Mouse (Mus musculus) hindbrain, postnatal 0 days (tissue): ENCODE results near the gene Ngdn. TPM values are rescaled to one million over a fixed set of nuclear protein-coding genes. Genes with fewer than 3 reads are reported as not detected.
"Not testable (repeated sequence)": the region's sequence is repeated elsewhere in the genome, so short reads cannot be mapped to it uniquely, and the experiment has no call there.

ENCODE experiments used
- ATAC-seq: fragments of 200-750 bp; cut with Nextera tagmentation; 2 replicates; pipeline ENCODE4 v1.8.0; 2017; ENCODE audit warnings: mild to moderate bottlenecking, moderate TSS enrichment, moderate library complexity
- DNase-seq: peaks from one replicate; pipeline ENCODE4 v3.0.0-alpha.2; 2015; ENCODE audit warnings: low spot score
- H3K27ac ChIP-seq: fragments of 300-500 bp; sonication (generic); 2 replicates; pipeline ENCODE4 v1.5.1; 2014; ENCODE audit warnings: mild to moderate bottlenecking
- H3K27me3 ChIP-seq: fragments of 300-500 bp; sonication (generic); 2 replicates; pipeline ENCODE4 v1.6.1; 2014; ENCODE audit warnings: low read length, mixed read lengths; ENCODE audit not compliant: insufficient read depth
- H3K36me3 ChIP-seq: fragments of 300-500 bp; sonication (generic); 2 replicates; pipeline ENCODE4 v1.6.1; 2014; ENCODE audit warnings: low read length, mixed read lengths; ENCODE audit not compliant: insufficient read depth
- H3K4me1 ChIP-seq: fragments of 300-500 bp; sonication (generic); 2 replicates; pipeline ENCODE4 v1.6.1; 2014; ENCODE audit warnings: antibody characterized with exemption, low read length, mixed read lengths; ENCODE audit not compliant: insufficient read depth
- H3K4me2 ChIP-seq: fragments of 300-500 bp; sonication (generic); 2 replicates; pipeline ENCODE4 v1.6.1; 2014; ENCODE audit warnings: low read depth, mild to moderate bottlenecking, low read length, moderate library complexity, mixed read lengths
- H3K4me3 ChIP-seq: fragments of 300-500 bp; sonication (generic); 2 replicates; pipeline ENCODE4 v1.5.1; 2014; ENCODE audit warnings: low read length
- H3K9ac ChIP-seq: fragments of 300-500 bp; sonication (generic); replicated peaks from 2 replicates; pipeline ENCODE4 v1.6.1; 2014; ENCODE audit warnings: mild to moderate bottlenecking, low read length, moderate library complexity, mixed read lengths
- H3K9me3 ChIP-seq: fragments of 300-500 bp; sonication (generic); 2 replicates; pipeline ENCODE4 v1.6.1; 2016; ENCODE audit warnings: low read length, mixed read lengths
- CTCF ChIP-seq: IDR thresholded peaks from 2 replicates; pipeline ENCODE4 v1.5.1; 2016; ENCODE audit warnings: antibody characterized with exemption, control low read depth, low read depth
- WGBS: fragments of 180-500 bp; shearing (Covaris S2); extraction: QIAGEN DNeasy Blood & Tissue Kit; methylation state at CpG from one replicate; pipeline ENCODE4 v1.1.7; 2014; 5-methylcytosine and 5-hydroxymethylcytosine counted together
- polyA plus RNA-seq: library from polyadenylated mRNA; unstranded; fragments of >200 nt; fragmentation: Nextera tagmentation; extraction: Ambion mirVana; gene quantifications from 2 replicates; pipeline ENCODE4 v1.2.1, GENCODE M21; 2015
- total RNA-seq: library from RNA; depleted of rRNA; stranded (reverse); fragments of >200 nt; gene quantifications from 2 replicates; pipeline ENCODE4 v1.2.3, GENCODE M21; 2014

The Ngdn gene
- total and polyA plus RNA-seq, 2 experiments from 2014 or later: 25.4 to 53.2 TPM

DNA sequence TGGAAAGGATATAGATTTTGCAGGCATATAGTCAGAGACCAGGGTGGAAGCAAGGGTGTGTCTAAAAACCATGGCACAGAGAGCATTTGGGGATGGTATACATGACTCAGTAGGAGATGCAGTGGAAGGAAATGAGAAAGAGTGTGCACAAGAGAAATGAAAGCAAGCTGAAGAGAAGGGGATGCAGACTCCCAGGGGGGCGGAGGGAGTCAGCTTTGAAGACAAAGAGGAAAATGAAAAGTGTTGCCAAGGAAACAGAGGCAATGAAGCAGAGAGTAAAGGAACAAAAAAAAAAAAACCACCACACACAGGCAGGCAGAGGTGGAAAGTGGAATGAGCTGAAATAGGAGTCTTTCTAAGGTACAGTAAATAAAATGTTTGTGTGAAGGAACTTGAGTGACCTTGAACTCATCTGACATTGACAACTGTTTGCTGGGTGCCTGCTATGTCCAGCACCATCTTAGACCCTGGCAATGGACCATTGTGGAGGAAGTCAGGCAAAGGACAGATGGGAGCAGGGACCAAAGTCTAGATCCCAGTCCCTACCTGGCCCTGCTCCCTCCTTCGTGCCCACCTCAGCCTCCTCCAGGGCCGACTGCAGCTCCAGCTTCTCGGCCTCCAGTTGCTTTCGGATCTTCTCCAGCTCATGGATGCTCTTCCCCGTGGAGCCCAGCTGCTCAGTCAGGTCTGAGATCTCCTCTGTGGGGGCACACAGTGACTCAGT lies 41.0 kb upstream of the Ngdn start:
- Histone ChIP-seq H3K4me3 (no peak overlapping the region), H3K4me2 (no peak overlapping the region), H3K9me3 (no peaks in the 10 kb centered on the region), H3K9ac (no peak overlapping the region), H3K36me3 (no peaks in the 10 kb centered on the region), H3K4me1 (peaks cover 6% of the 10 kb centered on the region; the same call in 1 of the 2 replicates), H3K27me3 (no peaks in the 10 kb centered on the region), H3K27ac (peak overlapping the region; percentile 82)
- DNase-seq (peak; percentile 81), ATAC-seq (peak; percentile 74)
- WGBS: 54% methylated on average over 6 of the region's 6 CpGs
- TF ChIP-seq CTCF: no peak

DNA sequence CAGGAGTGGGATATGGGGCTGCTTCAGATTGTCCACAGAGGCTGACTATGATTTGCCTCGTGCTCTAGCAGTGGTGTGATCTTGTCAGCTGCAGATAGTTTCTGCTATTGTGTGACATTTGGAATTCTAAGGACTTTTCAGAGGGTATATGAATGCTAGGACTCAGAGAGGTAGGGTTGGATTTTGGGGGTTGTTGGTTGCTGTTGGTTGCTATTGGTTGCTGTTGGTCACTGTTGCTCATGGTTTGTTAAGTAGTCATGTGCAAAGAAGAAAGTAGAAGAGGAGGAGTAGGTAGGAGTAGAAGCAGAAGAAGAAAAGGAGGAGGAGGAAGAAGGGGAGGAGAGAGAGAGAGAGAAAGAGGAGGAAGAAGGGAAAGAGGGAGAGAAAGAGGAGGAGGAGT lies 38.6 kb upstream of the Ngdn start, which contains the start of gene Gm17428:
Gm17428 (plus strand) TSS at position 301 of the 400 bp plus-strand sequence.
- Histone ChIP-seq H3K9ac (no peak within 1 kb of the TSS), H3K4me3 (no peak within 1 kb of the TSS), H3K9me3 (no peaks in the 10 kb centered on the region), H3K36me3 (no peaks in the 10 kb centered on the region), H3K4me2 (no peak within 1 kb of the TSS), H3K27ac (no peak within 1 kb of the TSS), H3K4me1 (peaks cover 6% of the 10 kb centered on the region; the same call in 1 of the 2 replicates), H3K27me3 (no peaks in the 10 kb centered on the region)
- no peak for DNase-seq
- ATAC-seq: no peak
- no peak for TF ChIP-seq CTCF
- 72% methylated on average over 1 of the region's 1 CpGs for WGBS

DNA sequence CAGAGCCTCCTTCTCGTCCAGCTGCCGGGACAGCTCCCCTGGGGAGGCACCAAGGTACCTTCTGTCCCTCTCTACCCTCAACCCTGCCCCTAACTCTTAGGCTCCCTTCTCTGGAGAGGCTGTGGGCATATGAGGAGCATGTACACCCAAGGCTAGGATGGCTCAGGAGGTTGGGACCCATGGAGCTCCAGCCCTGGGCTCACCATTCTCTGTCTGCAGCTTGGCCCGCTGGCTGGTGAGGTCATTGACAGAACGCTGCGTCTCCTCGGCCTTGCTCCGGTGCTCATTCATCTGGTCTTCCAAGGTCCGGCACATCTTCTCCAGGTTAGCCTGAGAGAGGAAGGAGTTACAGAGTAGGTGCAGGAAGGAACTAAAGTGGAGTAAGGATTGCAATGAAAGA lies 36.6 kb upstream of the Ngdn start:
- H3K4me2 ChIP-seq: no peak overlapping the region
- 89% methylated on average over 8 of the region's 8 CpGs for WGBS
- H3K27me3 ChIP-seq: no peaks in the 10 kb centered on the region
- no peak for TF ChIP-seq CTCF
- H3K36me3 ChIP-seq: no peaks in the 10 kb centered on the region
- ATAC-seq (no peak), DNase-seq (no peak)
- H3K27ac ChIP-seq: no peak overlapping the region
- peaks cover 6% of the 10 kb centered on the region; the same call in 1 of the 2 replicates for H3K4me1 ChIP-seq
- H3K9ac ChIP-seq: no peak overlapping the region
- no peak overlapping the region for H3K4me3 ChIP-seq
- H3K9me3 ChIP-seq: no peaks in the 10 kb centered on the region

DNA sequence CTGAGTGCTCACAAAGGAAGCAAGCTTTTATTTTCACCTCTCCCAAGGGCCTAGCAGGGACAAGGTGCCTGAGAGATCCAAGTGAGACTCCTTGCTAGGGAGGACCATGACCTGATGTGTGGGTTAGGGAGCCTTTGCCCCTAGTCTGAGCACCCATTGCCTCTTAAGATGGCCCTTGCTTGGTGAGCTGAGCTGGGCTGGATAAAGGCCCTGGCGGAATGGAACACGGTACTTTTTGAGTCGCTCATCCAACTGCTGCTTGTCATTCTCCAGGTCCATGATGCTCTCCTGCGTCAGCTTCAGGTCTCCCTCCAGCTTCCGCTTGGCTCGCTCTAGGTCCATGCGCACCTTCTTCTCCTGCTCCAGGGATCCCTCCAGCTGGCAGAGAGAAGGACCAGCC lies 33.3 kb upstream of the Ngdn start:
- ATAC-seq: no peak
- H3K36me3 ChIP-seq: no peaks in the 10 kb centered on the region

DNA sequence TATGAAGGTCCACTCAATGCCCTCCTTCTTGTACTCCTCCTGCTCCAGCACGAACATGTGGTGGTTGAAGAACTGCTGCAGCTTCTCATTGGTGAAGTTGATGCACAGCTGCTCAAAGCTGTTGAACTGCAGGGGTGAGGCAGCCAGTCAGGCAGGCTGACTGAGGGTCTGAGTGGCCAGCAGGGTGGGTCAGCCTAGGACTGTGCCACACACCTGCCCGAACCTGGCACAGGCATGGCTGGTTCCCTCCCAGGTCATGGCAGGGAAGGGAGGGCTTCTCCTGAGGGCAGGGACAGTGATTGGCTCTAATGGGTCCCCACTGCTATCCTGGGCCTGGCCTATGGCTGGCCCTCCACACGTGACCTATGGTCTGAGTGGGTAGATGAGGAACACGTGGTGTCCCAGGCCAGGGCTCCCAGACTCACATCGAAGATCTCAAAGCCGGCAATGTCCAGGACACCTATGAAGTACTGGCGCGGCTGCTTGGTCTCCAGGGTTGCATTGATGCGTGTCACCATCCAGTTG lies 26.8 kb upstream of the Ngdn start:
- H3K4me3 ChIP-seq, H3K9ac ChIP-seq, H3K27ac ChIP-seq, H3K4me2 ChIP-seq, ATAC-seq, H3K36me3 ChIP-seq, H3K4me1 ChIP-seq, H3K27me3 ChIP-seq, DNase-seq, H3K9me3 ChIP-seq: not testable (repeated sequence)
- WGBS: 91% methylated on average over 9 of the region's 9 CpGs

More for the DNA sequence above, 33.3 kb upstream of the Ngdn start:
- no peak overlapping the region for H3K4me3 ChIP-seq
- H3K27ac ChIP-seq: no peak overlapping the region
- H3K9me3 ChIP-seq: no peaks in the 10 kb centered on the region
- no peaks in the 10 kb centered on the region for H3K4me1 ChIP-seq
- no peaks in the 10 kb centered on the region for H3K27me3 ChIP-seq
- TF ChIP-seq CTCF: no peak
- H3K9ac ChIP-seq: no peak overlapping the region
- DNase-seq: no peak
- no peak overlapping the region for H3K4me2 ChIP-seq
- WGBS: 100% methylated on average over 7 of the region's 7 CpGs

DNA sequence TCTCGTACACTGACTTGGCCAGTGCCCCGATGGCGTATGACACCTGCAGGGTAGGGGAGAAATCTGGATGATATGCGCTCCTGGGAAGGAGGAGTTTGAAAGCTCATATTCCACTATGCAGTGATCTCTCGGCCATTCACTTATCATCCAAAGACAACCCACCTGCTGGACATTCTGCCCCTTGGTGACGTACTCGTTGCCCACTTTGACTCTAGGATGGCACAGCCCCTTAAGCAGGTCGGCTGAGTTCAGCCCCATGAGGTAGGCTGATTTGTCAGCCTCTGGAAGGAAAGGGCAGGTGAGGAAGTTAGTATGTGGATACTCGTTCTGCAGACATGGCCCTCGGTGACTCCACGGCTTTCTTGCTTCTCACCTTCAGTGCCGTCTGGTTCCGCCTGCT lies 26.4 kb upstream of the Ngdn start:
- Histone ChIP-seq H3K9ac (no peak overlapping the region), H3K9me3 (no peaks in the 10 kb centered on the region), H3K4me3 (no peak overlapping the region), H3K27me3 (no peaks in the 10 kb centered on the region), H3K4me1 (no peaks in the 10 kb centered on the region), H3K4me2 (no peak overlapping the region), H3K27ac (no peak overlapping the region), H3K36me3 (no peaks in the 10 kb centered on the region)
- WGBS: 91% methylated on average over 13 of the region's 13 CpGs
- TF ChIP-seq CTCF: no peak
- DNase-seq (no peak), ATAC-seq (no peak)

DNA sequence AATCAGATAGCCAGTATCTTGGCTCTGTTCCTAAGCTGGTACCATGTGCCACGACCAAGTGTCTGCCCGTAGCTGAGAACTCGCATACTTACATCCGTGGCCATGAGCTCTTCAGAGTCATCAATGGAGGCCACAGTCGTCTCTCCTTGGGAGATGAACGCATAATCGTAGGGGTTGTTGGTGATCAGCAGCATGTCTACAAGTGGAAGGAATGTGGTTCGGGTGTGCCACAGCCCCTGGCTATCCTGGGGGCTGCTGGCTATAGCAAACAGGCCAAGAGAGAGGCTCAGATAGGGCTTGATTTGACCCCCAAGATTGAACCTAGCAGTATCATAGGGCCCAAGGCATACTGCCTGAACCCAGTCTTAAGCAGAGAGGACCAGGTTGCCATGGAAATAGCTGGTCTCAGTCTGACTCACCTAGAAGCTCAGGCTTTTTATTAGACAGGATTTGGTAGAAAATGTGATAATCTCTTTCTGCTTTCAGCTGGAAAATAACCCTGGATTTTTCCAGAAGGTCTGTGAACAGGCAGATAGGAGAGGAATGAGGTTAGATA lies 25.3 kb upstream of the Ngdn start:
- WGBS: 69% methylated on average over 8 of the region's 8 CpGs
- no peaks in the 10 kb centered on the region for H3K27me3 ChIP-seq
- ATAC-seq: no peak

More for the DNA sequence above, 25.3 kb upstream of the Ngdn start:
- Histone ChIP-seq H3K4me3 (no peak overlapping the region), H3K9me3 (no peaks in the 10 kb centered on the region), H3K9ac (no peak overlapping the region), H3K36me3 (no peaks in the 10 kb centered on the region), H3K4me2 (no peak overlapping the region), H3K27ac (peak overlapping the region; percentile 32; the same call in 1 of the 2 replicates), H3K4me1 (peaks cover 7% of the 10 kb centered on the region)
- DNase-seq: peak; percentile 30
- TF ChIP-seq CTCF: no peak
